Mouse (Mus musculus): ENCODE results near the gene Wasf2.
A peak's percentile ranks its signal among the peaks of the same experiment; 100 is the strongest.

Wasf2 gene

DNA sequence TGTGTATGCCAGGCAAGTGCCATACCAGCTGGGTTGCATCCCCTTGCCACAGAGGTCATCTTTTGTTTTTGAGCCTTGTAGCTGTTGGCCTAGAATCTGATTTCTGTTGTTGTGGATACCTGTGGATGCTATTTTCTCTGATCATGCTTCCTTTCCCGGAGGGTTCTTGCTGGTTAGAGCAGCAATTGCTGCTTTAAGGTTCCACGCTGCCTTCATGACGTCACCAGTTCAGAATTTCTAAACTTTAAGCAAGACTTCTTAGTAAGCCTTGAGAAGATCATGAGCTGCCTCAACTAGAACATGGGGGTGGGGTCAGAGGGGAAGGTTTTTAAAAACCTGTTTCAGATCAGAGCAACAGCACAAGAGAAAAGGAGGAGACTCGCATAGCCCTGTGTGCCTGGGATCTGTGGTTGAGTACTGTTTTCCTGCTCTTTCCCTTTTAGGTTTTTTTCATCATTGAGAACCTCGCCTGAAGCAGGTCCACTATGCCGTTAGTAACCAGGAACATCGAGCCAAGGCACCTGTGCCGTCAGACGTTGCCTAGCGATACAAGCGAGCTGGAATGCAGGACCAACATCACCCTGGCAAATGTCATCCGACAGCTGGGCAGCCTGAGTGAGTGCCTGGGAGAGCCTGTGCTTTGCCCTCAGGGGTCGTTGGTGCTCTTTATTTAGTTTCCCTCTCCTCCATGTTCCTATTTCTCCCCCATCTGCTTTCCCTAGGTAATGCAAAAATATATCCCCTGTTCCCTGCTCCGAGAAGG, 45.9 kb downstream of the Wasf2 start:
- DNase-seq (ENCODE audit: low spot score): no peak

DNA sequence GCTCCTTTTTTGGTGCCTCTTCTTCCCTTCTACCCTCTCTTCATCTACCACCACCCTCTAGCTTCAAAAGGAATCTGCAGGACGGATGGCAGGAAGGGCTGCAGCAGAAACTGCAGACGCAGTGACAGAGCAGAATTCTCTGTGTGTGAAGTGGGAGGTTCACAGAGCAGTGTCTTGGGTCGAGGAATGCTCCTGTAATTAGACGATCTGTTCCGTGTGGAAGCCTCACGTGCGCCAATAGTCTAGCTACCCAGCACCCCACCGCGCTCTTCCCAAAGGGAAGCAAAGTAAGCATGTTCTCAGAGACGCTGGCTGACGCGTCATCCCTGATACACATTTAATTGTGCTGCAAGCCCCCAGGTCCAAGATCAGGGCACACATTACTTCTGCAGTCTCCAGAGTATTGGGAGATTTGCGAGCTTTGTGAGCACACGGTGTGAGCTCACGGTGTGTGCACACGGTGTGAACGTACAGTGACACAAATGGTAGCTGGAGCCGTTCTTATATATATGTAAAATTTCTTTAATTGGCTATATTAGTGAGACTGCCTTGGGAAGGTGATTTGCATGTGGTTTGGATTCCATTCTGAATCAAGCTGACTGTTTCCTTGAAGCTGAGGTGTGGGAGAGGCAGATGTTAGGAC, 46.6 kb downstream of the Wasf2 start:
- DNase-seq (ENCODE audit: low spot score): no peak

DNA sequence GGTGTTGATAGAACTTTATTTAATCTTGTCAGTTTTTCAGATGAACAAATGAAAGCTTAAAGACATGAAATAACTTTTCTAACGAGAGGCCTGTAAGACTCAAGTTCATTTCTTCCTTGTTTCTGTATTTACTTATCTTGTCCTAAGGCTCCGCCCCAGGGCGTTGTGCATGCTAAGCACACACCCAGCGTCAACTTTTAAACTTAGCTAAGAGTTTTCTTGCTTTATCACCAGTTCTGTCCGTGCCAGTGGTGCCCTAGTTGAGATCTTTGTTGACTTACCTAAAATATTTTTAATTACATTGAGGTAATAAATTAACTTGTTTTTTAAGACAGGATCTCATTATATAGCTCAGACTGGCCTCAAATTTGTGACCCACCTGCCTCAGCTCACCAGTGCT, 48.0 kb downstream of the Wasf2 start:
- no peak for DNase-seq (ENCODE audit: low spot score)

DNA sequence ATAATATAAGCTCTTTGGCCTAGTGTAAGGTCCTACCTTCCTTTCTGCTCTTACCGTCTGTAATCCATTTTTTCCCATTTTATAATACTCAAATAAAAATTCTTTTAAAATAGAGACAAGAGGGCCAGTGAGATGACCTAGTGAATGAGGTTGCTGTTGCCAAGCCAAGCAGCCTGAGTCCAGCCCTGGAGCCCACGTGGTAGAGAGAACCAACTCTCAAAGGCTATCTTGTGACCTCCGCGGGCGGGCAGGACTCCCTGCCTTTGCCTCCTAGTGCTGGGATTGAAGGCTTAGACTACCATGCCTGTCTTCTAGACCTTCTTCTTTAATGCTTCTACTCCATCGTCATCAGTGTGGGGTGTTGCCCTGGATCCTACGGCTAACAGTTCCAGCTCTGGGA, 49.0 kb downstream of the Wasf2 start:
- no peak for DNase-seq (ENCODE audit: low spot score)

DNA sequence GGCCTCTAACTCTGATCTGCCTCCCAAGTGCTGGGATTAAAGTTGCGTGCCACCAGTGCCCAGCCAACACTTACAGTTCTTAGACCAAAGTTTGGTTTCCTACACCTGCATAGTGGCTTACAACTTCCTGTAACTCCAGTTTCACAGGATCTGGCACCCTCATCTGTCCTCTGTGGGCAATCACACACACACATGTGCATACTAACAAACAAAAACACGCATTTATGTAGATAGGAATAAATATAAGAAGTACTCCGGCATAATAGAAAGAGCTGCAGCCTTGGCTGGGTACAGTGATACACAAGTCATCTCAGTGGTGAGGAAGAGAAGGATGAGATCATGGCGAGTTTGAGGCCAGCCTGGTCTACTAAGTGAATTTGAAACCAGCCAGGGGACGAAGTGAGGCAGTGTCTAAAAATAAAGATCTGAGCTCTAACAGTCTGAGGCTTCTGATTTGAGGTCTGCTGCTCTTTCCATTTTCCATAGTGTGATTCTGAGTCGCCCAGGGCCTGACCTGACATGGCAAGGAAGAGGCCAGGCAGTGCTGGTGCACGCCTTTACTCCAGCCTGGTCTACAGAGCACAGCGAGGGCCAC, 52.2 kb downstream of the Wasf2 start:
- no peak for DNase-seq (ENCODE audit: low spot score)

DNA sequence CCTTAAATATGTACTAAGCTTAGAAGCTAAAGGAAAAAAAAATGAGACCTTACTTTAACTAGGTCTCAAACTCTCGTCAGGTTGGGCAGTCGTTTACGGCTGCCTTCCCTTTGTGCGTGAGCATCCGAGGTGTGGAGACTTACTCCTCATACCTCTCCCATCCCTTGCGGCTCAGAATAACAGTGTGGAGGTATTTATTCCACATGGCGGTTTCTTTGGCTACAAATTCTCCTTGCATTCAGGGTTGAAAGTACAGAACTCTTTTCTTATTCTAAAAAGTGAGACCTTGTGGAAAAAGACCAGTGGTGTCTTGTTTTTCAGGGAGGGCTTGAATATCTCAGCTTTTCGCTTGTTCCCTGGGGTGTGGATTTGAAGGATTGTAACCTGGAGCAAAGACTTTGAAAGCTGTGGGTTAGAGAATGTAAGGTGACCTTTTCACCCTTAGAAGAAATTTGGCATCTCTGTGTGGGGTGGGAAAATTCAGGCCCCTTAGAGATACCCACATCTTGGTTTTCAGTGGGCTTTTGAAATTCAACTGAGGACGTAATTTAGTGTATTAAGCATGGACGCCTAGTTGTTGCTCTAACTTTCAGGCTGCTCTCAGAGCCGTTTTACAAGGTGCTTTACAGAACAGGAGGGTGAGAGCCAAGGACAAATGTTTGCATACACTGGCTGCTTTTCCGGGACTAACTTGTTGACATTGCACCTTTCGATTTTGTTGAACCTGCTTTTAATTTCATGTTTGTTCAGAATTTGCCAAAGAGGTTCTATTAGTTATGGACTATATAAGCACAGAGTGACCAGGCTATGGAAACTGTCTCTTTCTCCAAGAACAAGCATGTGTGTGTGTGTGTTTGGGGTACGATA, 54.0 kb downstream of the Wasf2 start:
- DNase-seq (ENCODE audit: low spot score): no peak

DNA sequence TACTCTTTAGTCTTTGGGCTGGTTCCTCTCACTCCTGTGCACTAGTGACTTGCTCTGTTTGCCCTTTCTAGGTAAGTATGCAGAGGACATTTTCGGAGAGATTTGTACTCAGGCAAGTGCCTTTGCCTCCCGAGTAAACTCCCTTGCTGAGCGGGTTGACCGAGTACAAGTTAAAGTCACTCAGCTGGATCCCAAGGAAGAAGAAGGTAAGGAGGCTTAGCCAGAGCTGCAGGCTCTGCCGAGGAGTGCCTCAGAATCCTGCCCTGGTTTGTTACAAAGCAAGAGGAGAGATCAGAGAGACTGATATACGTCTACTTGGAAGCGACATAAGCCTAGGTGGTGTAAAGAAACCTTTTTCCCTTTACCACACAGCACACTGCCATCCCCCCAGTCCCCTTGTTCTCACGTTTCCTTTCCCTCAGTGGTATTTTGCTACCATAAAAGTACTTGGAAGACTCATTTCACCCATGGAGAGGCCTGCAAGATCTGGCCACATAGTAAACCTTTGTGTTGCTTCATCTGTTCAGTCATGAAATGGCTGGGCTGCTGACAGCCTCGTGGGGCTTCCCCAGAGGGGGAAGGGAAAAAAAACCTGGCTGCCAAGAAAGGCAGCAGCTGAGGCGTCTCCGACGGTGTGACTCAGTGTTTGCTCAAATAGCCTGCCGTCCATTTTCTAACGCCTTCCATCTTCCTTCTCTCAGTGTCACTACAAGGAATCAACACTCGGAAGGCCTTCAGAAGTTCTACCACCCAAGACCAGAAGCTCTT, 54.8 kb downstream of the Wasf2 start:
- no peak for DNase-seq (ENCODE audit: low spot score)

DNA sequence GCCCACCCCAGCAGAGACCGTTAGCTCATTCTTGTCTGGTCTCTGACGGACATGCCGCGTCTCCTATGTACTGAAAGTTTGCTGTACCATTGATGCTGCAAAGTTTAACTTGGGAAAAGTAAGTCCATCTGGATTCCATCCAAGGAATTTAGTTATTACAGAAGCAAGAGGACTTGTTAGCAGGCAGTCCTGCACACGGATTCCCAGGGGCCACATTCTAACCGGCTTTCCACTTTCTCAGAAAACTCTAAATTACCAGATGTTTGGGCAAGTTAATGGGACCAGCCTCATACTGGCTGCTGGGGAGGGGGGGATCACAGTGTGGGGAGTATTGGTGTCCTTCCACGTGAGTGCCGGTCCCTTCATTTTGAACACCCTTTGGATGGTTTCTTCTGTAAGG, 55.6 kb downstream of the Wasf2 start:
- no peak for DNase-seq (ENCODE audit: low spot score)

DNA sequence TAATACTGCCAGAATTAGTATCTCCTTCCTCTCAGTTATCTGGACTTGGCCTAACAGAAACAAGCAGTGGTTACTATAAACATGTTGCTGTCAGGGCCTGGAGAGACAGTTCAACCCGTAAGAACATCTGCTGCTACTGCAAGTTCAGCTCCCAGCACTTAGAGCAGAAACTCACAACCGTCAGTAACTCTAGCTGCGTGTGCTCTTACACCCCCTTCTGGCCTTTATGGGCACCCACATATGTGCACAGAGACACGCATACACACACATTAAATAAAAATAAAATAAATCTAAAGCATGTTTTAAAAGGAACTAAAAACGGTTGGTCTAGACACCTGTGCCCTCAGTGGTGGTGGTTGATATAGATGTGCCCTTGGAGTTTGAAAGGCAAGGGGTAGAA, 56.6 kb downstream of the Wasf2 start:
- DNase-seq (ENCODE audit: low spot score): no peak

DNA sequence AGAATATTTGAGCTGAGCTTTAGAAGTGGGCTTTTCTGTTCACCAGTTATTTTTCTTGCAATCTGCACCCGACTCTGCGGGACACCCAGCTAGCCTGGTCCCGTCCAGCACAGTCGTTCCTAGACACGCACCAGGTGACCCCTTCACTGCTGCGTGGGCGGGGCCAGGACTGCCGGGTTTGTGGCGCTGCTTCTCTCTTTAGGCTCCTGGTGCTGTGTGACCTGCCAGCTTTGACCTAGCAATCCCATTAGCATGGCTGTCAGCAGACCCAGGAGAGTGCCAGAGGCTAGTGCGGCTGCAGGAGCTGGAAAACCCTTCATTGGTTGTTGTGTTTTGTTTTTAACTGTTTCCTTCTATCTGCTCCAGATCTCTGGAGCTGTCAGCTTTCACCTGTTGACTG, 59.1 kb downstream of the Wasf2 start:
- no peak for DNase-seq (ENCODE audit: low spot score)

DNA sequence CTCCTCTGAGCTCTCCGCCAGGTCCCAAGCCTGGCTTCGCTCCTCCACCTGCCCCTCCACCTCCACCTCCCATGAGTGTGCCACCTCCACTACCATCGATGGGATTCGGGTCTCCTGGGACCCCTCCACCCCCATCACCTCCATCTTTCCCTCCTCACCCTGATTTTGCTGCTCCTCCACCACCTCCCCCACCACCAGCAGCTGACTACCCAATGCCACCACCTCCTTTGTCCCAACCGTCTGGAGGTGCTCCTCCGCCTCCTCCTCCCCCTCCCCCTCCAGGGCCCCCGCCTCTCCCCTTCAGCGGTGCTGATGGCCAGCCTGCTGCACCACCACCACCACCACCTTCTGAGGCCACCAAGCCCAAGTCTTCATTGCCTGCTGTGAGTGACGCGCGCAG, 64.2 kb downstream of the Wasf2 start:
- DNase-seq (ENCODE audit: low spot score): no peak

DNA sequence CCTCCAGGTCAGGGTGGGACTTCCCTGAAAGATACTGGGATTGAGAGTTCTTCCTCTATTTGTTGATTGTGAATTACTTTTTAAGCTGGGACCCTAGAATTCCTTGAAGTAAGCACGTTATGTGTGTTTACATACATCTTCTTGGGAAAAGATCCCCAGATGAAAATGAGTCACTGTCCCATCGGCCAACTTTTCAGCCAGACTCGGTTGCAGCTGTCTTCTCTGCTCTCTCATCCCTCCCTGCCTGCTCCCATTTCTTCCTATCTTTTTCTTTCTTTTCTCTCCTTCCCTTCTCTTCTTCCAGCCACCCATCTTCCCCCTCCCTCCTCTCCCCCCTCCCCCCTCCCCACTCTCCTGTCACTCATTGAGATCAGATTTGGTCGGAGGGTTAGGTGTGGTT, 64.7 kb downstream of the Wasf2 start:
- no peak for DNase-seq (ENCODE audit: low spot score)

DNA sequence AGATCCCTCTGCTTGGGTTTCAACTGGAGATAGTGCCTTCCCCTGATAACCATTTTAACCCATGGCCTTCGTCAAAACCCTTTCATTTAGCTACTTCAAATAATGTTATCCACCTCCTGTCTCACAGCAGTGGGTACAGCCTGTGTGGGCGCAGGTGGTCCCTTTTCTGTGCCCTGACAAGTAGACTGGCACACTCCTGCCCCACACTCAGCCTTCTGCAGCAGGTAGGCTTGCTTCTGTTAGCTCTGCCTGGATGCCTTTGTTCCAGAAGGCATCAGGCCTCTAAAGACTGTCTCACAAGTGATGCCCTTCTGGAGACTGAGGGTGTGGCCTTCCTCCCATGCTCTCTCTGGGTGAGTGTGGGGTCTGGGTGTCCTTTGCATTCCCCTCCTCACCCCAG, 65.8 kb downstream of the Wasf2 start:
- no peak for DNase-seq (ENCODE audit: low spot score)

DNA sequence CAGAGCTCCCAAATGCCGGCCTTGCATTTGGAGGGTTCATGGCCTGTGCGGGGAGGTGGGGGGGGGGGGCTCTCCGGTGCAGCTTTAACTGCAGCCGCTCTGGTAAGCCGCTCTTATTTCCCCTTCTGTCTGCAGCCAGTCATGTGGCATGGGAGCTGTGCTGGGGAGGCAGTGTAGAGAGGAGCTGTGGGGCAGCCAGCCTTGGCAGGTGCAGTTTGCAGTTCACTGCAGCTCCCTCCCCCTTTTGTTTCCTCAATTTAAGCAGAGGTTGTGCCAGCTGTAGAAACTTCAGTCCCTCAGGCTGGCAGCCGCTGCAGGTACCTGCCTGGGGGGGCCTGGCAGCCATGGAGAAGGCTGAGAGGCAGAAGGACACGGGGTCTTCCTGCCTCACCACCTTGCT, 66.5 kb downstream of the Wasf2 start:
- no peak for DNase-seq (ENCODE audit: low spot score)

DNA sequence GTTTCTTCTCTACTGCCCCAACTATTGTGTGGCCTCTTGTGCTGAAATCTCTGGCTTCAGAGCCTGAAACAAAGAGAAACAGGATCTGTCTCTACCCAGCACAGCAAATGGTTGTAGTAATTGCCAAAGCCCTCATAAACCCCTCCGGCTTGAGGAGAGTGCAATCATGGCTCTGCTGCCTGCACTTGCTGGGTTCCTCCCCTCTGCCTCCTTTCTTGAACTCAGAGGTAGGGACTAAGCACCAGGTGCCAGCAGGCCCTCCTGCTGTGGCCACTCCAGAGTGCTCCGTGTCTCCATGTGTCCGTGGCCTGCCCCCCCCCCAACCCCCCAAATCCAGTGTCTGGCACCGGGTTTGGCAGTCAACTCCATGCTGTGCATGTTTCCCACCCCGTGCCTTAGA, 67.0 kb downstream of the Wasf2 start:
- no peak for DNase-seq (ENCODE audit: low spot score)

DNA sequence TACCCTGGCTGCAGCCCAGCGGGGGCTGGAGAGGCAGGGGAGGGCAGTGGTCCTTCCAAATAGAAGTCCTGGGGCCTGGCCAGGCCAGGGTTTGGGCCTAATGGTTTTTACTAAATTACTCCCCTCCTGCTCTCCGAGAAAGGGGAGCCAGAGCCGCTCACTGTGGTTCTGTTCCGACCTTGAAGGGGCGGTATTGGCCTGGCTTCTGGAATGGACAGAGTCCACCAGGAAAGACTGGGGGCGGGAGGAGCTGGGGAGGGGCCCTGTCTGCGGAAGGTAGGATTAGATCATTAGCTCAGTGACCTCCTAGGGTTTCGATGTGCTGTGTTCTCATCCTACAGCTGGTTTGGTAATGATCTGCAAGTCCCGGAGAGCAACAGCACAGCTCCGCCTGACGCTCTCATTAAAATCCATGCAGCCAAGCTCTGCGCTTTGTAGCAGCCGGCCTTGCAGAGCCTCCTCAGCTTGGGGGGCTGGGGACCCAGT, 67.5 kb downstream of the Wasf2 start:
- peak; percentile 75 for DNase-seq (ENCODE audit: low spot score)

DNA sequence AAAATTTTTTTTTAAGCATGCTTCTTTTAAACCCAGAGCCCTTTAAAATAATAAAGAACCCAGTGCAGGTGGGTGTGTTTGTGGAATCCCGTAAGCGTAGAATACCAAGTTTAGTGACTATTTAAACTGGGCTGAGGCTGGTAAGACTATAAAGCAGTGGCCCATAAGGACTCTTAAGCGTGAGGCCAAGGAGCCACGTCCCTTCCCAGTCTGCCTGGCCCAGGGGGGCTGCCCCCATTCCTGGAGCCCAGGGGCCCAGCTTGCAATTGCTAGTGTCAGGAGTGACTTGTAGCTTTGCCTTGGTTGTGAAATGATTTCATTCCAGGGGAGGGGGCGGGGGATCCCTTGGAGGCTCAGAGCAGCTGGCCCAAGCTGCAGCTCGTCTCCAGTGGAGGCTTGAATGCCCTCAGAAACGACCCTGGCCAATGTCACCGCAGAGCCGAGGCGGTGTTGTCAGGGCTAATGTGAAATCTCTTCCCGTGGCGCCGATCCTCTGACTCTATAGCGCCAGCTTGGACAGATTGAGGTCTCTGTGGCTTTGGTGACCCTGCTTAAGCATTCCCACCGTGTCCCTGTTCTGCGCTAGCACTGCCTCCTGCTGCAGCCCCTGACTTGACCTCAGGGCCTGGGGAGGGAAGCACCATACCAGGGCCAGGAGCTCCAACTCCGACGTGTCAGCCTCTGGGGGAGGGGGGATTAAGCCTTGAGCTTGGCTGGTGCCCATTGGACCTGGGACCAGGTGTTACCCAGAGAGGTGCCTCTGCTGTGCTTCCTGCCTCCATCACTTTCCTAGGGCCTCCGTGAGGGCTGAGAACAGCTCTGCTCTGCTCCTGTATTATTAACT, 68.3 kb downstream of the Wasf2 start:
- DNase-seq (ENCODE audit: low spot score): no peak

DNA sequence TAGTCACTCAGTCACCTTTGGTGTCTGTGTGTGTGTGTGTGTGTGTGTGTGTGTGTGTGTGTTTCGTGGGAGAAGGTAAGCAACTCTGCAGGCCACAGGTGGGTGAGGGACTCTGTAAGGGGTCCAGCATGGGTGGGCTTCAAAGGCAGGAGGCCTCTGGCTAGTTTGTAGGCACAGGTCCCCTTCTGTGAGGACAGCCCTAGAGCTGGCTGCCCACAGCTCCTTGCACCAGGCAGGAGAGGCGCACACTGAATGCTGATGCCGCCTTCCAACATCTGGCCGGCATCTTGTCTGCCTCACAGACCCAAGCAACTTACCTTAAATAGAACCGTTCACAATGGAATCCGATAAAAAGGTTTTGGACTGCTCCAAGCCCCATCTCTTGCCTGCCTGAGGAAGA, 69.4 kb downstream of the Wasf2 start:
- no peak for DNase-seq (ENCODE audit: low spot score)

DNA sequence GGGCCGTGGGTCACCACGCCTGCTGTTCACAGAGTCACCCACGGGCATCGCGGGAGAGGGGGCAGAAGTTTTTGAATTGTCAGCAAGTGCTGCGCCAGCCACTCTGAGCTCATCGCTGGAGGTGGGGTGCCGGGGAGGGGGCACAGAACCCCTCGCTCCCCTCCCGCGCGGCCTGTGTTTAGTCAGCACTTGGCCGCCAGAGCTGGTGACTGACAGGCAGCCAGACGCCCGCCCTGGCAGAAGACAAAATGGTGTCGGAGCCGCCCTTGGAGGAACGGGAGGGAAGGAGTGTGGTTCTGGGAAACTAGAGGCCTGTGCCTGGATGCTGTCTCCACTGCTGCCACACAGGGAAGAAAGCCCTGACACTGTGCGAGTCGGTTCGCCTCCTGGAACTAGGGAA, 70.0 kb downstream of the Wasf2 start:
- DNase-seq (ENCODE audit: low spot score): peak; percentile 64

DNA sequence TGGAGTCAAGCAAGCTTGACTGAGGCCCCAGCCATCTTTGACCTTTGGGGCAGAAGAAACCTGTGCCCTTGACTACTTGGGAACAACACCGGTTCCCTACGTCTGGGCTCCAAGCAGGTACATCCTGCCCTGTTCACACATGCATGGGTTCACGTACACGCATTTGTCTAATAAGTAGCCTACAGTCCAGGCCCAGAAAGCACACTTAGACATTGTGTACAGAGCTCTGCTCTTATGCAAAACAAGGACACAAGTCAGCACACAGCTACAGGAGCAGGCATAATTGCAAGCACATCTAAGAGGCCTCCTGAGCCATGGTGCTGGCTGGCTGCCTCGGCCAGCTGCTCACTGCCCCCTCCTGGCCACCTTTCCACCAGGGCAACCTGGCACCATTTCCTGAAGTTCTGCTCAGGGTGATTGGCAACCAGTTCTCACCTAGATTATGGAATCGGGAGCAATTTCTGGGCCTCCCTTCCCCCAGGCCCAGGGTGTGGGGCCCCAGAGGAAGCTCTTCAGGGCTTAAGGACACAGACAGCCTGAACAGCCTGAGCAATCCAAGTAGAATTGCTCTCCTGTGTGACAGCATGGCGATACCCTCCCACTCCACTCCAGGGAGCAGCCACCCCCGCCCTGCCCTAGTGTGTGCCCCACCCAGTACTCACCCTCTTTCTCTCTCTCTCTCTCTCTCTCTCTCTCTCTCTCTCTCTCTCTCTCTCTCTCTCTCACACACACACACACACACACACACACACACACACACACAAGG, 70.9 kb downstream of the Wasf2 start:
- peak; percentile 83 for DNase-seq (ENCODE audit: low spot score)
